Mouse (Mus musculus) lung, postnatal 14 days (tissue): Measurements from ENCODE around the gene Vac14.

Experiments used
- DNase-seq: peaks from one replicate; pipeline ENCODE4 v3.0.0; 2021

Vac14 gene

DNA sequence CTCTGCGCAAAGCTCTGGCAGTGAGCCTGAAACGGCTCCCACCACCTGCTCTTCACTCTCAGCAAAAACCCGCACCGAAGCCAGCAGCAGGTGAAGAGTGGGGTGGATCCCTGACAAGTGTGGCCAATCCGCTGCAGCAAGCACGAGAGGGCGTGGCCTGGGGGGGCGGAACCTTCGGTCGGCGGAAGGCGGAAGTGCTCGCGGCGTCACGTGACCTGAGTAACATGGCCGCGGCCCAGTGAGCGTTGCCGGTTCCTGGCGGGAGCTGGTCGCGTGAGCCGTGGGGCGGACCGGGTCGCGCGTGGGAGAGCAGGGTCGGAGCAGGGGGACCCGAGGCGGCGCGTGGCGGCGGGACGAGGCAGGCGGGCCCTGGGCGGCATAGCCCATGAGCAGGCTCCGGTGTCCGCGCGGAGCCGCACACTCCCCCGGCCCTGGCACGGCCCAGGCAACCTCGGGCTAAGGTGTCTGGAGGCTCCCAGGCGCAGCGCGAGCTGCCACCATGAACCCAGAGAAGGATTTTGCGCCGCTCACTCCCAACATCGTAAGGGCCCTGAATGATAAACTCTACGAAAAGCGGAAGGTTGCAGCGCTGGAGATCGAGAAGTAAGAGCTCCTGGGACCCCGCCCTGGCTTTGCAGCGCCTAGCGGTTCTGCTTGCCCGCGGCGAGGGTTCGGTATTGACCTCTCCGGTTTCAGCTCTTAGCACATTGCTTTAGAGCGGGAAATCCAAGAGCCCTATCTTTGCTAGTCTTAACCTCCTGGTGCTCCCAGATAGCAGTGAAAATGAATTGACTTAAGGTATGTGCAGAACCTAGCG, at the start of gene Vac14:
Gene Vac14 (plus strand): TSS at position 195 of the 817 bp plus-strand sequence.
- peak; percentile 98 for DNase-seq

GRCm38 (mm10) chr8:110592641-110593040, 25.7 kb upstream of the Vac14 start:
- DNase-seq: no peak

- DNase-seq: no peak
These were observed 24.2 kb upstream of the Vac14 start for GRCm38 (mm10) chr8:110594164-110594563.

- DNase-seq: peak; percentile 51
These were observed 13.8 kb upstream of the Vac14 start for GRCm38 (mm10) chr8:110604556-110604955.

- no peak for DNase-seq
These were observed 12.9 kb upstream of the Vac14 start for GRCm38 (mm10) chr8:110605401-110606015.

GRCm38 (mm10) chr8:110615730-110616129, 2.7 kb upstream of the Vac14 start:
- no peak for DNase-seq

GRCm38 (mm10) chr8:110617801-110618358, 505 bp upstream of the Vac14 start:
- DNase-seq: no peak

GRCm38 (mm10) chr8:110619208-110619574, 806 bp downstream of the Vac14 start:
- no peak for DNase-seq

GRCm38 (mm10) chr8:110619919-110620318, 1.5 kb downstream of the Vac14 start:
- DNase-seq: no peak

DNA sequence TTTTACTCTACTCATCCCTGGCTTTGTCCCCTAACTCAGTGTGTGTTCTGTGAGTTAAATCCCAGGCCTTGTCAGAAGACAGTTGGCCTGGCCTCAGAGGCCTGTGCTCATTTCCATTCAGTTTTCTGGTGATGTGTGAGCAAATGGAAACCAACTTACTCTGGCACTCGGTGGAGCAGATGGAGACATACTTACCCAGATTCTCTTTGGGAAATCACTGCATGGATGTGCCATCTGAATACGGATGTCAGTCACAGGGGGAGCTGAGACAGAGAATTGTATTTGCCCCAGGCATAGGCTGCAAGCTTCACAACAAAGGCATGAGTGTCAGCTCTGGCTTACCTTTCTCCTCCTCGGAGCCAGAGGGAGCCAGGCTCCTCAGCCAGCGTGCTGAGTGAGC, 8.0 kb downstream of the Vac14 start:
- no peak for DNase-seq

DNA sequence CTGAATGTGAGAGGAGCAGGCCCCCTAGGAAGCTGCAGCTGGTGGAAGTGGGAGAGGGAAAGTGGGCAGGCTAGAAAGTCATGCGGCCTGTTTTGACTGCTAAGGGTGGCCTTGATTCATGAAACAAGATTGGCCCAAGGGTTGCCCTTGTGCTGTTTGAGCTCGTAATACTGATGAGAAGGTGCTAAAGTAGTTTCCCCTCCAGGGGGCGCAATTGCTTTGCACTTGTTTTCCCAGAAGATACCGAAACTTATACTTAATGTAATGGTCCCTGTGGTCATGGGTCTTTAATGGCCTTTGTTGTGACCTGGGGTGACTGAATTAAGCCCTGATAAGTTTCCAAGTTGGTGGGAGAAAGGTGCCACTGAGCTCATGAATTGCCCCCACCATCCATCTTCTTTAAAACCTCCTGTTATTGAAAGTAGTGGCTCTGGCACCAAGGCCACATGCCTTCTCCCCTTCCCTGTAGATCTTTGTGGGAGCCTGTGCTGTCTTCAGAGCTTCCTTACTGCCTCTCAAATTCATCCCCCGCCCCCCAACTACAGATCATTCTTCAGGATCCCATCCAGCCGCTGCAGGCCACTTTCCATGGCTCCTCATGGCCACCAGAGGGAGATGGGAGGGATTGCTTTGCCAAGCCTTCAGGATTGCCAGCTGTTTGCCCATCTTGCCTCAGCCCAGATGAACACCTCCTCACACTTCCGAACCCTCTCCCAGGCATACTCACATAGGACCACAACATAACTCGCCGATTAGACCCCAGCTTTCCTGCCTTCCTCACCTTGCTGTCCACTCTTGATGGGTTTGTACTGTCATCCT, 11.1 kb downstream of the Vac14 start:
- DNase-seq: peak; percentile 71

DNA sequence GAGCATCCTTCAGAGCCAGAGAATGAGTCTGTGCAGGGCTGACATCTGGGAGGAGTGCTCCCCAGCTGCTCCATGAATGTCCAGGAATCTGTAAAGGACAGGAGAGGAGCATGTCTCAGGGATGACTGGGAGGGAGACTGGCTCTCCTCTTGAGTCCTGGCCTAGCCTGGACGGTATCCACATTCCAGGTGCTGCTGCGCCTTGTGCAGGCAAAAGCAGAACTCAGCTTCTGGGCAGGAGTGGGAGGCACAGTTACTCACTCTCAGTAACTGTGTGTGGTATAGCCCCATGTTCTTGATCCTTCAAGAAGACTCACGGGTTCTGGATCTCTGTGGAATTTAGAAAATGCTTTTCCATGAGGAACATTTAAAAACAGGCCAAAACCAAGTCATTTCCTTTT, 11.7 kb downstream of the Vac14 start:
- no peak for DNase-seq

GRCm38 (mm10) chr8:110630571-110631071, 12.2 kb downstream of the Vac14 start:
- peak; percentile 30 for DNase-seq

GRCm38 (mm10) chr8:110631201-110631600, 12.8 kb downstream of the Vac14 start:
- DNase-seq: no peak

DNA sequence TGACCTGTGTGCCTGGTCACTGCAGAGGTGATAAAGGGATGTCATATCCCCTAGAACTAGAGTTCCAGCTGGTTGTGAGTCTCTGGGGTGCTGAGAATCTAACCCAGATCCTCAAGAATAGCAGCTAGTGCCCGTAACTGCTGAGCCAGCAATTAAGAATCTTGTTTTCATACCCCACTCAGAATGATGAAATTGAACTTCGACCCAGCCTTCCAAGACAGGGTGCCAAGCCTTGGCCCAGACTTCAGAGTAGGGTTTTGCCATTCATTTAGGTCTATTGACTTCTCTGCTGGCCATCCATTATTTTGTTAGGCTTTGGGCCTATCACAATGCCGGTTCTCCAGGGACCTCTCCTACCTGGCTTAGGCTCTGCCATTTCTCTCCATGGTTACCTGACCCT, 15.4 kb downstream of the Vac14 start:
- DNase-seq: no peak

DNA sequence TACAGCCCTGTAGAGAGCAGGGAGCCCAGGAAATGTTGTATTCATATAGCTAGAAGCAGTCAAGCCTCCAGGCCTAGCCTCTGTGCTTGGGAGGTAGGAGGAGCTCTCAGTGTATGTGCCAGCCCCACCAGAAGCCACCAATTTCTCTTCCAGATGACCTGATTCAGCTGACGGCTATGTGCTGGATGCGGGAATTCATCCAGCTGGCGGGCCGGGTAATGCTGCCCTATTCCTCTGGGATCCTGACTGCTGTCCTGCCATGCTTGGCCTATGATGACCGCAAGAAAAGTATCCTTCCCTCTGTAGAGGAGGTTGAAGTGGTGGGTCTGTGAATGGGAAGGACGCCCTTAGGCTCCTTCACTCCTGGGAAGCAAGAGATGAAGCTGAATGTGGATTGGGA, 17.8 kb downstream of the Vac14 start:
- DNase-seq: no peak

DNA sequence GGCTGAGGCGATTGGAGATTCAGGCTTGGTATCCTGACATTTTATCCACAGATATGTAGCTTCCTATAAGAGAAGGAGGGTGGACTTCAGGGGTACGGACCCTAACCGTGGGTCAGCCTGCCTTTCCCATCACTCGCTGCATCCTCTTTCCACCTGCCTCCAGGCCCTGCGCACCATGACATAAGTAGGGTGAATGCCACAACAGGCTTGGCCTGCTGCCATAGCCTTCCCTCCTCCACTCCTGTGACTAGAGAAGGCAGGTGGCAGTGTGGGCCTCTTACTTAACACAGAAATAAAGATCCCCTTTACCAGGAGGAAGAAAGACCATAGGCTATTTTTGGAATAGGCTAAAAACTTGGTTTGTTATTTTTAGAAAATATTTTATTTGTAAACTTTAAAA, 23.9 kb downstream of the Vac14 start:
- no peak for DNase-seq

- peak; percentile 51 for DNase-seq
These were observed 24.8 kb downstream of the Vac14 start for GRCm38 (mm10) chr8:110643177-110643576.

DNA sequence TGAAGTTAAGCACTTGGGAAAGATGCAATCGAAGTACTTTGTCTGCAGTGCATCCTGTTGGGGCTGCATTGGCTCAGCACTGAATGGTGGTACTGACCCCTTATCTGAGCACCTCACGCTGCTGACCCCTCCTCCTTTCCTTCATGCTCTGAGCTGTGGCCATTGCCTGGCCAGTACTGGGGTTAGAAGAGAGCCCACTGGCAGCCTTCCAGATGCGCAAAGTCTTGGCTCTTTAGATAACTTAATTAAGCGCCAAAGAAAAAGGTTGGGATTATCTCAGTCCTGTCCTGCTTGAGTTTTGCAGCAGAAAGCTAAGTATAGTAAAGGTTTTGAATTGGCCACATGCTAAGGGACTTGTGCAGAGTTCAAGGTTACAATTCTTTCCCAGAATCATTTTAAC, 26.0 kb downstream of the Vac14 start:
- no peak for DNase-seq

DNA sequence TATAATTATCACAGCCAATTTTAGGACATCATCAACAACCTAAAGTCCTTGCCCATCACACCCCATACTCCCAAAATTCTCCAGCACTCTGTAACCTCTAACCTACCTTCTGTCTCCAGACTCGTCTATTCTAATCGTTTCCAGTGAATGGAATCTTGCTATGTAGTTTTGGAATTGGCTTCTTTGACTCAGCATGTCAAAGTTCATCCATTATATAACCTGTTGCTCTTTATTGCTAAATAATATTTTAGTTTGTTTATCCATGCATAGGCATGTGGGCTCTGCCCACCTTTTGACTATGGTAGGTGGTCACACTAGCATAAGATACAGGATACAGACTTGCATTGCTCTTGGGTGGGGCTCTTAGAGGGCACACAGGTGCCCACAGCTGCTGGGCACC, 26.5 kb downstream of the Vac14 start:
- no peak for DNase-seq

- no peak for DNase-seq
These were observed 27.0 kb downstream of the Vac14 start for GRCm38 (mm10) chr8:110645340-110645739.

DNA sequence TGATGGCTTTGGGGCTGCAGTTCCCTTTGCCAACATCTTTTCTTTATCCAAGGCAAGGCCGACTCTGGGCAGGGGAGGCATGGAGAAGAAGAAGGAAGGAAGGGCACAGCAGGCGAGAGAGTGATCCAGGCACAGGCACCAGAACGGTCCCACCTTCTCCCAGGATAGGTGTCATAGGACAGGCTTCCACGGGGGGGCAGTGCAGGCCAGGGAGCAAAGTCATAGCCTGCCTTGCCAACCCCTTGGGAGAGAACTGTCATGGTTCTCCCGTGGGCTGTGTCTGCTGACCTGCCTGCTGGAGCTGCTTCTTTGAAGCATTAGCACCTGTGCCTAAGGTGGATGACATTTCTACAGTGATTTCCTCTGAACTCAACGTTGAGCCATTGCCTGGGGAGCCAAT, 27.7 kb downstream of the Vac14 start:
- peak; percentile 81 for DNase-seq

DNA sequence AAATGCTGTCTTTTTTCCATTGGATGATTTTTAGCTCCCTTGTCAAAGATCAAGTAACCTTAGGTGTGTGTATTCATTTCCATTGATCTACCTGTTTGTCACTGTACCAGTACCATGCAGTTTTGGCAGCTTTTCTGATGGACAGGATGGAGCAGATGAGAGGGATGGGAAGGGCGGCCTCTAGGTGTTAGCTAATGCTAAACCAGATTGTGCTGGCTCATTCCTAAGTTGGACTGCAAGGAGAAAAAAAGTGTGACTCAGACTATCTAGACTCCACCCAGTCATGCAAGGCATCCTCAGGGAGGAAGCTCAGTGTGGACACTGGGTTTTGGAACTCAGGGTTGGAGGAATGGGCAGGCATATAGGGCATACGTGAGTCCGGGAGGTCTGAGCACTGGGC, 30.2 kb downstream of the Vac14 start:
- no peak for DNase-seq
